Comparison of ENCODE assay signal across 30 mouse cellular contexts in the genomic region with DNA sequence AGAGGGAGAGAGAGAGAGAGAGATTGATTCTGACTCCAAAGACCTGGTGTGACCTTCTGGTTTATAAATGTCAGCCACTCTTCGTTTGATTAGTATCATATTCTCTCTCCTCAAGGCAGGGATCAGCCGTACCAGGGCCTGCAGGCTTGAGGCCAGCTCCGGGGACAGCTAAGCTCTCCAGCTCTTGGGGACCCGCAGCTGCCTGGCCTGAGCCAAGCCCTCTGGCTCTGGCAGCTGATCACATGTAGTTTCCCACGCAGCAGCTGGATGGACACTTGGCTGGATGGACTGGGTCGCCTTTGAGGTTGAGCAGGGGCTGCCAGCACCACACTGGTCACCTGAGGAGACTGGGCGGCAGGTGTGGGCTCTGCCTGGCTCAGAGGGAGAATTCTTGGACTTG. TPM values are rescaled to one million over a fixed set of nuclear protein-coding genes. Genes with fewer than 3 reads are reported as not detected.
DNase-seq lines count a peak whose midpoint lies in the region; TF ChIP-seq lines count a peak whose summit lies in the region.
"Had no signal": no experiment of that assay in that cellular context is flagged by ENCODE, and none has a peak within 500 bp of the region (broad histone marks: within the 10 kb centered on the region; RNA-seq: fewer than 3 reads in every experiment).

No protein-coding gene starts in this region.

- peak overlapping the region; percentile 85 for H3K27ac ChIP-seq in gastrocnemius, adult 2 months
- H3K27ac ChIP-seq: embryonic facial prominence, embryonic 15.5 days; forebrain, embryonic 15.5 days; heart, embryonic 13.5 days; hindbrain, embryonic 10.5 days; kidney, embryonic 15.5 days; neural tube, embryonic 13.5 days; stomach, postnatal 0 days had no signal

- peak; percentile 27 for DNase-seq in adrenal gland, postnatal 25 days
- no peak for DNase-seq in adrenal gland, adult 8-10 months
- DNase-seq in heart, postnatal 4 days: peak; percentile 33
- no peak for DNase-seq in heart, adult 9 months (ENCODE audit: low spot score in 2 of 2)
- peak; percentile 93 for DNase-seq in gastrocnemius, adult 2 months
- peak; percentile 42 to 69 for DNase-seq in gastrocnemius, postnatal 36 days
- DNase-seq in kidney, postnatal 25 days: no peak
- DNase-seq in B cell, adult 2 months: no peak
- DNase-seq: cerebellum, adult 2 months; cerebellum, postnatal 36 days; embryo, embryonic 11 days; kidney, adult 11 months; lung, postnatal 4 days; midbrain, embryonic 14.5 days; right cerebral cortex, adult 18-20 months; thymus, adult 2 months; thymus, postnatal 4 days had no signal

- TF ChIP-seq CTCF in gastrocnemius, adult 2 months (IDR thresholded peaks at IDR 0.05): no peak

- no peak overlapping the region for H3K4me3 ChIP-seq in gastrocnemius, adult 2 months
- H3K4me3 ChIP-seq: embryonic facial prominence, embryonic 15.5 days; forebrain, embryonic 15.5 days; heart, embryonic 13.5 days; hindbrain, embryonic 10.5 days; kidney, embryonic 15.5 days; neural tube, embryonic 13.5 days had no signal

- intact Hi-C loops in gastrocnemius, adult 2 months (cut with DNase I): no loop called here
- intact Hi-C loops in gastrocnemius, postnatal 36 days (cut with DNase I): no loop called here

RNA-seq across cellular contexts. Expression of a gene that starts 5.4 kb away (rescaled TPM):
- total RNA-seq in adrenal gland, postnatal 25 days (2021): not detected in 2 replicates
- total RNA-seq in adrenal gland, adult 8-10 months (2022): not detected
- total RNA-seq in heart, postnatal 4 days (2021): not detected
- total RNA-seq in gastrocnemius, adult 2 months (2021): 1 to 10 TPM in 1 of 2 experiments, not detected in 1; 3.5 TPM
- total RNA-seq in gastrocnemius, postnatal 36 days (2021): 1 to 10 TPM in 1 of 2 experiments, under 1 TPM in 1; 0.44 to 2.9 TPM
- total RNA-seq: CH12.LX; G1E; granulocyte monocyte progenitor cell, adult 5-6 weeks; layer of hippocampus, adult 18-20 months; layer of hippocampus, postnatal 14 days; liver, adult 2 months had no signal

Comparison
In these comparisons a context has a peak if more than half of its experiments do, and no peak if none do; other contexts are left out.
1. DNase-seq: peak in adrenal gland, postnatal 25 days (single experiment), heart, postnatal 4 days (single experiment), gastrocnemius, adult 2 months (single experiment) and gastrocnemius, postnatal 36 days (2 of 2); none in adrenal gland, adult 8-10 months (single experiment), heart, adult 9 months (0 of 2), kidney, postnatal 25 days (0 of 2) and B cell, adult 2 months (0 of 2).